Mouse (Mus musculus): ENCODE data around the gene C4b.

DNA sequence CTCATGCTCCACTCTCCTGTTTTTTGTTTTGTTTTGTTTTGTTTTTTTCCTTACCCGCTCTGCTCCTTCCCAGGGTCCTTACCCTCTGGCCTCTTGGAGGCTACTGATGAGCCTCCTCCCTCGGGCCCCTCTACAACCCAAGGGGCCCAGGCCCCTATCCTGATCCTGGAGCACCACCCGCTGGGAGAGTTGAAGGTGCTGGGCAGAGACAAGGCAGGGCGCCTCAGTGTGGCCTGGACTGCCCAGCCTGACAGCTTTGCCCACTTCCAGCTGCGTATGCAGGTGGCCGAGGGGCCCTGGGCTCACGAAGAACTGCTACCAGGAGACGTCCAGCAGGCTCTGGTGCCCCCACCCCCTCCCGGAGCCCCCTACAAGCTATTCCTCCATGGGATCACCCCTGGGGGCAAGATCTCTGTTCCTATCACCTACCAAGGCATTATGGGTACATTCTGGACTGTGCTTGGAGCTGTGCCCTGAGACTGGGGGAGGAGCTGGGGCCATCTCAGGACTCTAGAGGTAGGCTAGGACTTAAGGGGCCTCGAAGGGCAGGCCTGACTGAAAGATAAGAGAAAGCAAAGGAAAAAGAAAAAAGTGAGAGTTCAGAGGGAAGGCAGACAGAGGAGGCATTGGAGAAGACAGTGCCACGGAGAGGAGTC is 61.7 kb downstream of the C4b start:
- TF ChIP-seq CTCF (IDR thresholded peaks at IDR 0.05; ENCODE audit: insufficient read depth, low read length): no peak
- TF ChIP-seq POLR2A (IDR thresholded peaks at IDR 0.05; ENCODE audit: borderline replicate concordance, extremely low read depth, low read depth, low read length): no peak
